Mouse (Mus musculus) liver, embryonic 14.5 days (tissue): ENCODE measurements around the gene Msi2. TPM values are rescaled to one million over a fixed set of nuclear protein-coding genes. Genes with fewer than 3 reads are reported as not detected.

Source experiments
- ATAC-seq: fragments of 200-750 bp; cut with Nextera tagmentation; 2 replicates; pipeline ENCODE4 v1.8.0; 2017; ENCODE audit warnings: moderate number of reproducible peaks, mild to moderate bottlenecking, moderate library complexity; ENCODE audit not compliant: insufficient read depth
- DNase-seq, 3 experiments: peaks; one replicate each; pipeline ENCODE4 v3.0.0-alpha.2; 2012 to 2013; ENCODE audit warnings: low read depth in 3 of 3, low spot score in 3 of 3
- H3K27ac ChIP-seq: fragments of 300-500 bp; sonication (generic); 2 replicates; pipeline ENCODE4 v1.5.1; 2014; ENCODE audit warnings: moderate library complexity, mild to moderate bottlenecking, control low read depth, inconsistent platforms
- H3K27me3 ChIP-seq: fragments of 300-500 bp; sonication (generic); 2 replicates; pipeline ENCODE4 v1.6.1; 2014; ENCODE audit warnings: mild to moderate bottlenecking, low read length, moderate library complexity; ENCODE audit not compliant: control insufficient read depth, insufficient read depth
- H3K36me3 ChIP-seq: fragments of 300-500 bp; sonication (generic); replicated peaks from 2 replicates; pipeline ENCODE4 v1.6.1; 2014; ENCODE audit warnings: low read depth; ENCODE audit not compliant: control insufficient read depth, insufficient read depth
- H3K4me1 ChIP-seq, 2 experiments: fragments of 200-500 bp in 1 of 2; fragments of 300-500 bp in 1 of 2; sonication (generic) in 1 of 2; replicated peaks; 2 replicates each; pipeline ENCODE4 v1.6.1; 2012 to 2014; ENCODE audit warnings: antibody characterized with exemption in 1 of 2, inconsistent platforms in 1 of 2, low read length in 1 of 2; ENCODE audit not compliant: control insufficient read depth in 2 of 2, insufficient read depth in 2 of 2
- H3K4me2 ChIP-seq: fragments of 300-500 bp; sonication (generic); 2 replicates; pipeline ENCODE4 v1.6.1; 2014; ENCODE audit warnings: low read depth, mild to moderate bottlenecking, control low read depth, moderate library complexity
- H3K4me3 ChIP-seq, 2 experiments: fragments of 200-500 bp in 1 of 2; fragments of 300-500 bp in 1 of 2; sonication (generic) in 1 of 2; 2 replicates each; pipeline ENCODE4 v1.5.1; 2012 to 2014; ENCODE audit warnings: low read depth in 2 of 2, low read length in 2 of 2, mild to moderate bottlenecking in 2 of 2, control low read depth in 1 of 2, inconsistent platforms in 1 of 2, moderate library complexity in 1 of 2; ENCODE audit not compliant: insufficient read depth in 1 of 2
- H3K9ac ChIP-seq: fragments of 300-500 bp; sonication (generic); replicated peaks from 2 replicates; pipeline ENCODE4 v1.6.1; 2014; ENCODE audit warnings: mild to moderate bottlenecking, control low read depth, moderate library complexity
- H3K9me3 ChIP-seq: fragments of 300-500 bp; sonication (generic); 2 replicates; pipeline ENCODE4 v1.6.1; 2016; ENCODE audit warnings: low read length, mixed read lengths; ENCODE audit not compliant: control insufficient read depth
- CTCF ChIP-seq: IDR thresholded peaks from 2 replicates; pipeline ENCODE4 v1.5.1; 2016; ENCODE audit warnings: antibody characterized with exemption, low read depth, control low read depth
- EP300 ChIP-seq: IDR thresholded peaks from 2 replicates; pipeline ENCODE4 v1.6.1; 2016; ENCODE audit warnings: antibody characterized with exemption, low read depth
- WGBS: fragments of 180-500 bp; shearing (Covaris S2); extraction: QIAGEN DNeasy Blood & Tissue Kit; methylation state at CpG from one replicate; pipeline ENCODE4 v1.1.7; 2014; ENCODE audit not compliant: insufficient replicate concordance; 5-methylcytosine and 5-hydroxymethylcytosine counted together
- polyA plus RNA-seq, 2 experiments: library from polyadenylated mRNA; depleted of rRNA in 1 of 2; stranded (reverse) in 1 of 2; unstranded in 1 of 2; fragments of >200 nt; fragmentation: Nextera tagmentation in 1 of 2; extraction: Ambion mirVana in 1 of 2; gene quantifications; 2 replicates each; pipeline versions ENCODE4 v1.2.1 to v1.2.3; 2012 to 2014

Gene Msi2
- polyA plus RNA-seq, 2 experiments: 2.1 to 6.2 TPM

- no peak for ATAC-seq
- no peak overlapping the region for H3K4me2 ChIP-seq
- no peak overlapping the region for H3K4me3 ChIP-seq
- peaks cover 0 to 25% of the 10 kb centered on the region in 2 experiments; a peak in 3 of 4 replicates for H3K4me1 ChIP-seq
- no peak for DNase-seq
- TF ChIP-seq EP300 (no peak), CTCF (no peak)
- no peak overlapping the region for H3K27ac ChIP-seq
- H3K27me3 ChIP-seq: no peaks in the 10 kb centered on the region
- no peak overlapping the region for H3K9ac ChIP-seq
- H3K36me3 ChIP-seq: no peaks in the 10 kb centered on the region
- 79% methylated on average over 8 of the region's 8 CpGs for WGBS
- H3K9me3 ChIP-seq: no peaks in the 10 kb centered on the region
These were observed 91.7 kb downstream of the Msi2 start for GRCm38 (mm10) chr11:88626576-88626975.

- H3K4me3 ChIP-seq: no peak overlapping the region
- H3K36me3 ChIP-seq: no peaks in the 10 kb centered on the region
- TF ChIP-seq EP300: no peak
- TF ChIP-seq CTCF: no peak
- WGBS: 82% methylated on average over 9 of the region's 9 CpGs
- H3K4me1 ChIP-seq: peaks cover 0 to 28% of the 10 kb centered on the region in 2 experiments; a peak in 3 of 4 replicates
- H3K27me3 ChIP-seq: no peaks in the 10 kb centered on the region
- no peak overlapping the region for H3K27ac ChIP-seq
- no peak for DNase-seq
- no peak overlapping the region for H3K9ac ChIP-seq
- no peak overlapping the region for H3K4me2 ChIP-seq
- no peaks in the 10 kb centered on the region for H3K9me3 ChIP-seq
- no peak for ATAC-seq
These were observed 92.3 kb downstream of the Msi2 start for GRCm38 (mm10) chr11:88626061-88626460.

- Histone ChIP-seq H3K27me3 (no peaks in the 10 kb centered on the region), H3K4me1 (peaks cover 0 to 35% of the 10 kb centered on the region in 2 experiments; a peak in 3 of 4 replicates)
- no peak for ATAC-seq
These were observed 93.2 kb downstream of the Msi2 start for GRCm38 (mm10) chr11:88625063-88625462.

GRCm38 (mm10) chr11:88624627-88625026 is 93.7 kb downstream of the Msi2 start:
- H3K4me3 ChIP-seq: no peak overlapping the region
- no peak overlapping the region for H3K9ac ChIP-seq
- TF ChIP-seq CTCF (no peak), EP300 (no peak)
- no peak overlapping the region for H3K27ac ChIP-seq
- ATAC-seq (no peak), DNase-seq (no peak)
- no peaks in the 10 kb centered on the region for H3K9me3 ChIP-seq
- no peaks in the 10 kb centered on the region for H3K36me3 ChIP-seq
- 76% methylated on average over 6 of the region's 6 CpGs for WGBS
- H3K27me3 ChIP-seq: no peaks in the 10 kb centered on the region
- H3K4me1 ChIP-seq: peaks cover 0 to 38% of the 10 kb centered on the region in 2 experiments; a peak in 3 of 4 replicates
- H3K4me2 ChIP-seq: no peak overlapping the region

More at GRCm38 (mm10) chr11:88625063-88625462, 93.2 kb downstream of the Msi2 start:
- no peak for DNase-seq
- H3K36me3 ChIP-seq: no peaks in the 10 kb centered on the region
- H3K9me3 ChIP-seq: no peaks in the 10 kb centered on the region
- WGBS: 76% methylated on average over 14 of the region's 14 CpGs
- H3K9ac ChIP-seq: no peak overlapping the region
- TF ChIP-seq EP300 (no peak), CTCF (no peak)
- no peak overlapping the region for H3K27ac ChIP-seq
- no peak overlapping the region for H3K4me3 ChIP-seq
- no peak overlapping the region for H3K4me2 ChIP-seq

- no peaks in the 10 kb centered on the region for H3K9me3 ChIP-seq
- WGBS: 43% methylated on average over 6 of the region's 6 CpGs
- no peak overlapping the region for H3K9ac ChIP-seq
- no peak overlapping the region for H3K27ac ChIP-seq
- DNase-seq (no peak), ATAC-seq (no peak)
- no peak overlapping the region for H3K4me3 ChIP-seq
- peaks cover 0 to 34% of the 10 kb centered on the region in 2 experiments; a peak in 2 of 4 replicates for H3K4me1 ChIP-seq
- H3K27me3 ChIP-seq: no peaks in the 10 kb centered on the region
- H3K36me3 ChIP-seq: no peaks in the 10 kb centered on the region
- H3K4me2 ChIP-seq: no peak overlapping the region
- TF ChIP-seq CTCF (no peak), EP300 (no peak)
These were observed 94.6 kb downstream of the Msi2 start for GRCm38 (mm10) chr11:88623671-88624070.
